Mouse (Mus musculus) frontal cortex, postnatal 14 days (tissue): ENCODE results near the gene Abhd15.

Experiments
- DNase-seq, 2 experiments: peaks; one replicate each; pipeline ENCODE4 v3.0.0; 2022; ENCODE audit warnings: low spot score in 2 of 2

The Abhd15 gene

GRCm38 (mm10) chr11:77493512-77494343 lies 21.2 kb upstream of the Abhd15 start, which contains the start of gene Git1:
Git1 (plus strand) TSS chr11:77493562.
- peak; percentile 46 to 59 for DNase-seq

- no peak for DNase-seq
Observed at GRCm38 (mm10) chr11:77494344-77494676, 20.6 kb upstream of the Abhd15 start.

- DNase-seq: no peak
Observed at GRCm38 (mm10) chr11:77494782-77495181, 20.1 kb upstream of the Abhd15 start.

GRCm38 (mm10) chr11:77495507-77495906 lies 19.4 kb upstream of the Abhd15 start:
- no peak for DNase-seq

- DNase-seq: peak in 1 of 2 experiments; percentile 36
Observed at GRCm38 (mm10) chr11:77497341-77497756, 17.6 kb upstream of the Abhd15 start.

GRCm38 (mm10) chr11:77497851-77498250 lies 17.1 kb upstream of the Abhd15 start:
- peak in 1 of 2 experiments; percentile 8 for DNase-seq

GRCm38 (mm10) chr11:77498261-77499139 lies 16.4 kb upstream of the Abhd15 start:
- DNase-seq: no peak

GRCm38 (mm10) chr11:77499354-77499753 lies 15.6 kb upstream of the Abhd15 start:
- DNase-seq: peak in 1 of 2 experiments; percentile 18

GRCm38 (mm10) chr11:77500361-77501325 lies 14.3 kb upstream of the Abhd15 start:
- DNase-seq: peak in 1 of 2 experiments; percentile 42

GRCm38 (mm10) chr11:77501392-77501791 lies 13.5 kb upstream of the Abhd15 start:
- peak; percentile 65 to 66 for DNase-seq

- DNase-seq: no peak
Observed at GRCm38 (mm10) chr11:77501971-77502370, 12.9 kb upstream of the Abhd15 start.

GRCm38 (mm10) chr11:77502481-77502880 lies 12.4 kb upstream of the Abhd15 start:
- no peak for DNase-seq

GRCm38 (mm10) chr11:77503511-77503910 lies 11.4 kb upstream of the Abhd15 start:
- peak in 1 of 2 experiments; percentile 13 for DNase-seq

GRCm38 (mm10) chr11:77504377-77504776 lies 10.5 kb upstream of the Abhd15 start:
- DNase-seq: no peak

GRCm38 (mm10) chr11:77505291-77505980 lies 9.5 kb upstream of the Abhd15 start:
- DNase-seq: no peak

- no peak for DNase-seq
Observed at GRCm38 (mm10) chr11:77506273-77506672, 8.6 kb upstream of the Abhd15 start.

- no peak for DNase-seq
Observed at GRCm38 (mm10) chr11:77506941-77507340, 8.0 kb upstream of the Abhd15 start.

GRCm38 (mm10) chr11:77507426-77507825 lies 7.5 kb upstream of the Abhd15 start:
- DNase-seq: peak in 1 of 2 experiments; percentile 22

GRCm38 (mm10) chr11:77508068-77509021 lies 6.6 kb upstream of the Abhd15 start:
- peak; percentile 72 to 77 for DNase-seq

GRCm38 (mm10) chr11:77511336-77511735 lies 3.6 kb upstream of the Abhd15 start:
- DNase-seq: no peak
